Mouse (Mus musculus): ENCODE results near the gene Hist1h2bk.

Hist1h2bk gene

GRCm38 (mm10) chr13:22014411-22014845 lies 21.2 kb upstream of the Hist1h2bk start:
- DNase-seq (ENCODE audit: low read depth, low spot score), result no peak

- peak; percentile 83 for DNase-seq (ENCODE audit: low read depth, low spot score)
Observed at GRCm38 (mm10) chr13:22015479-22016450, 19.9 kb upstream of the Hist1h2bk start.

GRCm38 (mm10) chr13:22019934-22020835 lies 15.5 kb upstream of the Hist1h2bk start:
- DNase-seq (ENCODE audit: low read depth, low spot score), result no peak

- no peak for DNase-seq (ENCODE audit: low read depth, low spot score)
Observed at GRCm38 (mm10) chr13:22020901-22021339, 14.8 kb upstream of the Hist1h2bk start.

GRCm38 (mm10) chr13:22021581-22021980 lies 14.1 kb upstream of the Hist1h2bk start:
- no peak for DNase-seq (ENCODE audit: low read depth, low spot score)

GRCm38 (mm10) chr13:22022241-22022640 lies 13.4 kb upstream of the Hist1h2bk start:
- peak; percentile 87 for DNase-seq (ENCODE audit: low read depth, low spot score)

- no peak for DNase-seq (ENCODE audit: low read depth, low spot score)
Observed at GRCm38 (mm10) chr13:22026058-22027031, 9.3 kb upstream of the Hist1h2bk start.

- peak; percentile 89 for DNase-seq (ENCODE audit: low read depth, low spot score)
Observed at GRCm38 (mm10) chr13:22028673-22029460, 6.8 kb upstream of the Hist1h2bk start.

- no peak for DNase-seq (ENCODE audit: low read depth, low spot score)
Observed at GRCm38 (mm10) chr13:22029928-22030327, 5.7 kb upstream of the Hist1h2bk start.

- no peak for DNase-seq (ENCODE audit: low read depth, low spot score)
Observed at GRCm38 (mm10) chr13:22030493-22030892, 5.2 kb upstream of the Hist1h2bk start.

GRCm38 (mm10) chr13:22033741-22034442 lies 1.8 kb upstream of the Hist1h2bk start:
- DNase-seq (ENCODE audit: low read depth, low spot score), result no peak

GRCm38 (mm10) chr13:22034443-22035266 lies 1.0 kb upstream of the Hist1h2bk start:
- no peak for DNase-seq (ENCODE audit: low read depth, low spot score)

- DNase-seq (ENCODE audit: low read depth, low spot score), result no peak
Observed at GRCm38 (mm10) chr13:22036149-22036956, 683 bp downstream of the Hist1h2bk start.

- DNase-seq (ENCODE audit: low read depth, low spot score), result no peak
Observed at GRCm38 (mm10) chr13:22036986-22037385, 1.3 kb downstream of the Hist1h2bk start.

- DNase-seq (ENCODE audit: low read depth, low spot score), result no peak
Observed at GRCm38 (mm10) chr13:22037415-22037814, 1.7 kb downstream of the Hist1h2bk start.

- no peak for DNase-seq (ENCODE audit: low read depth, low spot score)
Observed at GRCm38 (mm10) chr13:22039364-22039763, 3.7 kb downstream of the Hist1h2bk start.

GRCm38 (mm10) chr13:22039951-22040463 lies 4.3 kb downstream of the Hist1h2bk start:
- no peak for DNase-seq (ENCODE audit: low read depth, low spot score)

Data from embryo, embryonic 11.5 days (tissue).